Mouse (Mus musculus): ENCODE data around the gene Gpr87.

Gpr87 gene

DNA sequence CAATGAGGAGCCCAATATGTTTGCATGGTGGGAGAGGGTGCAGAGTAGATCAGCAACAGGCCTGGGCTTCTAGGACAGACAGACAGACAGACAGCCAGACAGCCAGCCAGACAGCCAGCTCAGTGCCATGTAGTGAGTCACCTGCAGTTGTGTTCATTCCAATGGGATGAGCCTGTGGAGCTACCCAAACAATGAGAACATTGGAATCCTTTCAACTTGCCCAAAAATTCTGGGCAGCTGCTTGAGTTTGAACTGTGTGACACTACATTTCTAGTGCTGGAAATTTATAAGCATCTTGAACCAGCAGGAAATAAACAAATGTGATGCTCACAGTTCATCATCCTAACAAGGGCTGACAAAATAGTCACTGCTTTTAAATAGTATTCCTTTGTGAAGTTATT is 55.3 kb downstream of the Gpr87 start:
- no peak for DNase-seq (ENCODE audit: low read depth, low spot score)

DNA sequence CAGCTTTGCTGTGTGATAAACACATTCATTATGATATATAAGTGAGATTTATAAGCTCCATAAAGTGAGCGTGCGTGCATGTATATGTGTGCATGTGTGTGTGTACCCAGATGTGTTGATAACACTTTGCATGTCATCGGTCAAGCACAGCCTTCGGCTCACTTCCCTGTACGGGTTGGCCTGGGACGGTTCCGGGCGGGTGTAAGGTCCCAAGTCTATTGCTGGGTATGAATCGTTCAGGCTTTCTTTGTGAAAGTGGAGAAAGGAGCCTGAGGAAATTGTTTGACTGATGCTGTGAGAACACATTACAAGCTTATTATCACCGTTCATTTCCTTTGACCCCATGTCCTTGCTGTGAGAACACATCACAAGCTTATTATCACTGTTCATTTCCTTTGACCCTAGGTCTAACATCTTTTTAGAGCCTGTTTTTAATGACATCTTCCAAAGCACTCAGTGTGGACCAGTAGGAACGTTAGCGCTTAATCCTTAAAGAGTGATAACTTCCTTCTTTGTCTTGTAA is 55.9 kb downstream of the Gpr87 start:
- no peak for DNase-seq (ENCODE audit: low read depth, low spot score)

DNA sequence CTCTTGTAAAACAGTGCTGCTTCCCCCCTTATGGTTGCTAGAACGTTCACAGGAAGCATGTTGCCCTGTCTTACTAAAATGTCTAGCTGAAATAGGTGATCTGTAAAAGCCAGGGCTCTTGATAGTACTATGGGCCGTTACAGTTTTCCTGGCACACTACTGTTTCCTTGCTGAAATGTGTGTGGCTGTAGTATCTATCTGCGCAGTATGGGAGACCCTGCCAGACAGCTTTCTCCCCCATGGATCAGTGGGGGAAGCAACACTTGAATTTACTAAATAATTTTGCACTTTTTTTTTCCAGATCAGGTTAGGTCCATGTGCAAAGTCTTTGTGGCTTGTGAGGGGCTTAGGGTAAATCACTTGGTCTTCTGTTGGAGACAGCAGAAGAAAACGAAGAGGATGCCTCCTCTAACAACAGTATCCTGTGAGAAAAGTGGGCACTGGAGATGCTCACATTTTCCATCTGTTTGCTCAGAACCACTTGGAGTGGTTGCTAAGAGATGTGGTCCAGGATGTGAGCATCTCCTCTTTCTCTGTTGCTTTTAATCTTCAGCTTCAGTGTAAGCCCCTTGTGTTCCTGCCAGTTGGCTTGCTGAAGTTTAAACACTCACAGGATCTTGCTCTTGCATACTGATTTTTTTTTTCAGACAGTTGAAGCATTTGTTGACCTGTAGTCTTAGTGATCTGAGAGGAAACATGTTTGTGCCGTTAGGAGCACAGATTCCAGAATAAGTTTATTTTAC is 58.8 kb downstream of the Gpr87 start:
- DNase-seq (ENCODE audit: low read depth, low spot score) = no peak

DNA sequence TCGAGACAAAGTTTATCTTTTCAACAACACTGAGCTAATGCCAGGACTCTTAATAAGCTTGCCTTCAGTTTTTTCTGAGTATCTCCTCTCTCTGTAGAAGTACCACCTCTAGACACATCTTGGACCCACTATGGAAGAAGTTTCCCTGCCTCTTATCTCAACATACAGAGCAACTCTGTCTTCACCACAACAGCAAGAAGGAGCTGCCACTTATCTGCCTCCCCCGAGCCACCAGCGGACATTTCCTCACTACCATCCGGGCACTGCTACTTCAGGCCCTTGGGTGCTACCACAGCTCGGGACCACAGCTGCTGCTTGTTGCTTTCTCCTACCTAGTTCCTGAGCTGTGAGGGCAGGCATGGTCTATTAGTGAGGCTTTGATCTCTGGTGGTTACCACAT is 61.7 kb downstream of the Gpr87 start:
- DNase-seq (ENCODE audit: low read depth, low spot score) = no peak

DNA sequence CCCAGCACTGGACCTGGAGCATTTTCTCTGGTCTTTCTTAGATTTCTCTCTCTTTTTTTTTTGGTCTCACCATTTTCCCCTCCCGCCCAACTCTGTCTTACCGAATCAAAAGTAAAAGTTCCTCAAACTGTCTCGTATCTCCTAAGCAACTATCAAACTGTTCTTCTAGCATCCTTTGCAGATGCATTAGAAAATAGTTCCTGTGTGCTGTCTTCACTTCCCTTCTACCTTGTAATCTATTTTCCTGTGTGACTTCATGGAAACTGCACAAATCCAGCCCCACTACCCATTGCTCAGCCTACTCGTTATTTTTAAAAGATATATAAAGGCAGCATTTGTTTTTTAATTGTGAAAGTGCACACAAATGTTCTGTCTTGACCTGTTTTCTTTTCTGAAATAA is 62.9 kb downstream of the Gpr87 start:
- no peak for DNase-seq (ENCODE audit: low read depth, low spot score)

DNA sequence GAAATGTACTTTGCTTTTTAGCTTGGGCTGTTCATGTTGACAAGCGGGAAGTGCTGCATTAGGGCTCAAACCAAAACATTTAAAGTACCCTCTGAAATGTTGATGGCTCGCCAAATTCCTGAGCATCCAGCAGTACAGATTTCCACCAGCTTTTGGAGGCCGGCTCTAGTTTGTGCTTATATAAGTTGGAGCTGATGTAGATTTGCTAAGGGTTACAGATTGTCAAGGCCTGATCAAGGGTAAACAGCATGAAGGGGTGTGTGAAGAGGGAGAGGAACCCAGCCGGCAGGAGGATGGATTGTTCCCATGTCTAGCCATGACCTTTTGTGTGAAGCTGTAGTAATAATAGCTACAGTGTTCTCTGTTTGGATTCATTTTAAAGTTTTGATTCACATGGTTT is 63.8 kb downstream of the Gpr87 start:
- no peak for DNase-seq (ENCODE audit: low read depth, low spot score)

DNA sequence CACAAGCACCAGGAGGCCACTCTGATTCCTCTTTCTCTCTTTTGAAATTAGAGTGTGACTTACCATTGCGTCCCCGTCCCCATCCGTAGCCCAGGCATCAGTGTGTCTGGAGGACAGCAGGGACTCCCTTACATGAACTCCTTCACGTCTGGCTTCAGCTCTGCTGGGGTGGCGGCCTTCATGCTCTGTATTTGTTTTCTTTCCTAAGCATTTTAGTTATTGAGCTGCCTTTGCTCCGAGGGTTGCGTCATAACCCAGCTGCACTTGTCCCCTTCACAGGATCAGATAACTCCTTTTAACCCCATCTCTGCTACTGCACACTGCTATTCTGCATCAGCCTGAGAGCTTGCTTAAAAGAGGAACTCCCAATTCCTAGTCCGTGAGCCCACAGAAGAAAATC is 64.5 kb downstream of the Gpr87 start:
- peak; percentile 21 for DNase-seq (ENCODE audit: low read depth, low spot score)

DNA sequence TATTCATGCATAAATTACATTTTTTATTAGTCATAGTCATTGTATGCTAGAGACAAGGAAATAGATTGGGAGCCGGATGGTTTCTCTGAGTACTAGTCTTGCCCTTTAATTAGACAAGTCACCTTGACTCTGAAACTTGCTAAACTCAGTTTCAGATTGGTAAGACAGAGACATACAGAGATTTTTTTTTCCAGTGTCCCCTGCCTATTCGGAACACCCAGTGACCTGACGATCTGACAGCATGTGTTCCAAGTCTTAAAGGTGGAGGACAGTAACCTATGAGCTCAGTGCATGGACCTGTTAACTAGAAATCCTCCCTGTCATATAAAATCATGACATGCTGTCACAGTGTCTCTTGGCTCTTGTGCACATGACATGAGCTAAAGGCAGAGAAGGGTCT is 65.4 kb downstream of the Gpr87 start:
- DNase-seq (ENCODE audit: low read depth, low spot score) = no peak

Data from skeletal muscle tissue, adult 2 months (tissue).